14 mouse cellular contexts compared by ENCODE assay signal in the genomic region with DNA sequence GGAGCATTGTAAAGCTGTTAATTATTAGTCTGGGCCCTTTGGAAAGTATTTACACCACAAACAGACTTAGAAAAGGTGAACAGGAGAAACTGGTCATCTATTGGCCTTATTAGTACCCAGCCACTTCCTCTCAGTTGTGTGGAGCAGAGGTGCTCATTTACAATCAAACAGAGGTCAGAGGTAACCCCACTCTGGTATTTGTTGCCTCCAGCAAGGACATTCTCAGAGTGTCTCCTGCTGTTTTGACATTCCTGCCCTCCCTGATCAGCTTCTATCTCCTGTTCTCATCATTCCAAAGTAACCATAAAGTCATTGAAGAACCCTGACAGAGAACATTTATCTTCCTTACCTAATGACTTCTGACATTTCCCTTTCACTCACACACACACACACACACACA.
"Had no signal": no experiment of that assay in that cellular context is flagged by ENCODE, and none has a peak within 500 bp of the region (broad histone marks: within the 10 kb centered on the region; RNA-seq: fewer than 3 reads in every experiment).

No protein-coding gene starts in this region.

- ATAC-seq: midbrain, embryonic 13.5 days had no signal

- H3K4me3 ChIP-seq: left cerebral cortex, adult 2 months; liver, embryonic 13.5 days; midbrain, embryonic 10.5 days; midbrain, embryonic 13.5 days had no signal

- H3K9me3 ChIP-seq: liver, embryonic 13.5 days; midbrain, embryonic 10.5 days; midbrain, embryonic 13.5 days had no signal

- H3K4me1 ChIP-seq: liver, embryonic 13.5 days had no signal

- H3K27me3 ChIP-seq: liver, embryonic 13.5 days; midbrain, embryonic 13.5 days had no signal

- H3K4me2 ChIP-seq: liver, embryonic 13.5 days; midbrain, embryonic 13.5 days had no signal

- H3K36me3 ChIP-seq: liver, embryonic 13.5 days; midbrain, embryonic 10.5 days; midbrain, embryonic 13.5 days had no signal

- H3K27ac ChIP-seq: kidney, postnatal 0 days; left cerebral cortex, adult 2 months; liver, embryonic 13.5 days; macrophage; midbrain, embryonic 10.5 days; midbrain, embryonic 13.5 days; stomach, postnatal 0 days had no signal

- H3K9ac ChIP-seq: liver, embryonic 13.5 days; midbrain, embryonic 13.5 days had no signal

- DNase-seq: kidney, adult 9 months; kidney, postnatal 36 days; layer of hippocampus, postnatal 36 days; liver, embryonic 13.5 days; lung, adult 2 months; thymus, adult 2 months; thymus, postnatal 14 days; thymus, postnatal 4 days had no signal
